Mouse (Mus musculus) testis, adult 2 months (tissue): ENCODE measurements around the gene Nexmif.

Experiments
- CTCF ChIP-seq: fragments of 200-500 bp; IDR thresholded peaks from 2 replicates; pipeline ENCODE4 v1.5.1; 2012; ENCODE audit warnings: low read depth, mild to moderate bottlenecking, inconsistent platforms, low read length, moderate library complexity; ENCODE audit not compliant: control insufficient read depth, insufficient read depth, insufficient replicate concordance
- POLR2A ChIP-seq: fragments of 200-500 bp; IDR thresholded peaks from 2 replicates; pipeline ENCODE4 v1.6.1; 2012; ENCODE audit warnings: low read depth, mild to moderate bottlenecking, inconsistent platforms, low read length, moderate library complexity; ENCODE audit not compliant: control insufficient read depth

- TF ChIP-seq CTCF (no peak), POLR2A (no peak)
Measured at GRCm38 (mm10) chrX:104200388-104200735, 623 bp downstream of the Nexmif start.
